Mouse (Mus musculus): Measurements from ENCODE around the gene Lce1e.

DNA sequence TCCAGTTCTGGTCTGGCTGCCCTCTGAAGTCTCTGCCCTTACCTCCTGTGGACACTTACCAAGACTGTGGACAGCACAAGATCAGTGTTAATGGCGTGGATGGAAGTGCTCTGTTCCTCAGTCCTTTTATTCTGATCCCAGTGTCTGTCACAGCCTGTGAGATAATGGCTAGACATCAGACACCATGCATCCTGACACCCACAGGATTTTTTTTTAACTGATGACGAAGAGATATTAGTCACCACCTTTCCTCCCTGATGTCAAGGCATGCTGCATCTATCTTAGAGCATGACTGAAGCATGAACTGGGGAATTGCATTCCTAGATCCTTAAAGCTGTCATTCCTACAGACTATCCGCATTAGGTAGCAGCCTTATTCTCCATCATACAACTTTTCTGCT is 11.4 kb upstream of the Lce1e start, which contains the start of gene Lce1f:
- TF ChIP-seq CTCF (IDR thresholded peaks at IDR 0.05; ENCODE audit: low read depth, low read length) (no peak), POLR2A (IDR thresholded peaks at IDR 0.05; ENCODE audit: extremely low read depth, insufficient read depth, low read length) (no peak)
